Mouse (Mus musculus): ENCODE data around the gene Ascl2. TPM values are rescaled to one million over a fixed set of nuclear protein-coding genes. Genes with fewer than 3 reads are reported as not detected.

The Ascl2 gene
- polyA plus RNA-seq (2015; fragmentation: Nextera tagmentation; extraction: Ambion mirVana): 0.93 and 1.3 TPM in 2 replicates

- H3K27me3 ChIP-seq (replicated peaks; ENCODE audit: control insufficient read depth, insufficient read depth, low read length): peaks cover 41% of the 10 kb centered on the region
These were observed at the start of gene Ascl2 for GRCm38 (mm10) chr7:142968809-142969511. Gene Ascl2, minus strand, starts transcription at chr7:142969264.

DNA sequence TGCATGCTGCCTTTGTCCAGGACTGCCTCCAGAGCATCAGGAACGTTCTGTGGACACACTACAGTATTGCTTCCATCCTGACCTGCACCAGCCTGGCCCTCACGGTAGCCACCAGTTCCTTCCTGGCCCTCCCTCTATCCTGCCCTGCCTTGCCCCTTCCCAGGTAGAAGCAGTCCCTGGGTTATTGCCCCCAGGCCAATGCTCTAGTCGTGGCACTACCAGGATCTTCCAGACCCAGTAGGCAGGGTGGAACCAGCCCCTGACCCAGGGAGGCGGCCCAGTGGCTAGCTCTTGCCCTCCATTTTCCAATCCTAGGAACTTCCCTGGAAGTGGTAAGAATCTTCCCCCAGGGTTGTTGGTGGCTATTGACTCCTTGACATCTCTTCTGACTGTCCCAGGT, 48.1 kb upstream of the Ascl2 start:
- H3K27ac ChIP-seq (ENCODE audit: low read depth, low read length): no peak overlapping the region
- no peaks in the 10 kb centered on the region for H3K9me3 ChIP-seq (ENCODE audit: control insufficient read depth, low read length)
- peaks cover 21% of the 10 kb centered on the region for H3K4me1 ChIP-seq (ENCODE audit: control insufficient read depth, insufficient read depth, low read depth, low read length)

More at GRCm38 (mm10) chr7:142968809-142969511, at the start of gene Ascl2:
- H3K4me2 ChIP-seq (ENCODE audit: low read length): peak within 1 kb of the TSS; percentile 94
- H3K9me3 ChIP-seq (ENCODE audit: control insufficient read depth, low read length): no peaks in the 10 kb centered on the region
- H3K9ac ChIP-seq (ENCODE audit: low read depth, low read length): peak within 1 kb of the TSS; percentile 51
- WGBS: 1% methylated on average over 51 of the region's 51 CpGs
- ATAC-seq: peak; percentile 71
- H3K36me3 ChIP-seq (ENCODE audit: control insufficient read depth, insufficient read depth, low read length): no peaks in the 10 kb centered on the region
- H3K4me3 ChIP-seq (ENCODE audit: low read length): peak within 1 kb of the TSS; percentile 47
- H3K4me1 ChIP-seq (ENCODE audit: control insufficient read depth, insufficient read depth, low read depth, low read length): peaks cover 20% of the 10 kb centered on the region
- no peak within 1 kb of the TSS for H3K27ac ChIP-seq (ENCODE audit: low read depth, low read length)

DNA sequence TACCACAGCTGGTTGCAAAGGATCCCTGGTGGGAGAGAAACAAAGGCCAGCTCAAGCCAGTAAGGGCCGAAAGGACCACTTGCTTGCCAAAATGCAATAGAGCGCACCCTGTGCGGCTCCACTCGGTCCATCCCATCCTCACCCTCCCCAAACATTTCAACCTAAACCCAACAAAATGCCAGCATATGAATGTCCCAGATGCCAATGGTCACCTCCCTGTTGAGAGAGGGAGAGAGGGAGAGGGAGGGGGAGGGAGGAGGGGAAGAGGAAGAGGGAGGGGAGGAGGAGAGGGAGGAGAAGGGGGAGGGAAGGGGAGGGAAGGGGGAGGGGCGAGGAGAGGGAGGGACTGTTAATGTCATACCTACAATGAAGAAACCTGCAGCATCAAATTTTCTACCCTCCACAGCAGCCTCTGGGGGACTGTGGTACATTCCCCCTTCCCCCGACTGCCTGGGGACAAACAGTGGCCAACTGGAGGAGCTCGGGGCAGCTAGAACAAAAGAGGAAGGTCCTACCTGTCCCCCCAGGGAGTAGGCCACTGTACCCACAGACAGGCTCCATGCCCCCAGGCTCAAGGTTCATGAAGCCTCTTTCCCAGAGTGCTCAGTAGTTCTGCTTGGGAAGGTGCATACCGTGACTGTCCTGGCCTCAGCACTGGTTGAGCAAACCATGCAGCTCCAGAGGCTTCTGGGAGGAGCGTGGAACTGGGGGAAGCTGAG, 47.5 kb upstream of the Ascl2 start:
- Histone ChIP-seq H3K27ac (ENCODE audit: low read depth, low read length) (peak overlapping the region; percentile 65), H3K9me3 (ENCODE audit: control insufficient read depth, low read length) (no peaks in the 10 kb centered on the region), H3K27me3 (replicated peaks; ENCODE audit: control insufficient read depth, insufficient read depth, low read length) (no peaks in the 10 kb centered on the region), H3K4me3 (ENCODE audit: low read length) (no peak overlapping the region), H3K36me3 (ENCODE audit: control insufficient read depth, insufficient read depth, low read length) (no peaks in the 10 kb centered on the region), H3K9ac (ENCODE audit: low read depth, low read length) (no peak overlapping the region), H3K4me2 (ENCODE audit: low read length) (peak overlapping the region; percentile 14; the same call in 1 of the 2 replicates), H3K4me1 (ENCODE audit: control insufficient read depth, insufficient read depth, low read depth, low read length) (peaks cover 21% of the 10 kb centered on the region)
- ATAC-seq: peak; percentile 47
- WGBS: 24% methylated on average over 9 of the region's 9 CpGs

More for the DNA sequence above, 48.1 kb upstream of the Ascl2 start:
- WGBS: 70% methylated on average over 4 of the region's 4 CpGs
- Histone ChIP-seq H3K9ac (ENCODE audit: low read depth, low read length) (no peak overlapping the region), H3K27me3 (replicated peaks; ENCODE audit: control insufficient read depth, insufficient read depth, low read length) (no peaks in the 10 kb centered on the region), H3K4me2 (ENCODE audit: low read length) (no peak overlapping the region), H3K4me3 (ENCODE audit: low read length) (no peak overlapping the region), H3K36me3 (ENCODE audit: control insufficient read depth, insufficient read depth, low read length) (no peaks in the 10 kb centered on the region)
- no peak for ATAC-seq

DNA sequence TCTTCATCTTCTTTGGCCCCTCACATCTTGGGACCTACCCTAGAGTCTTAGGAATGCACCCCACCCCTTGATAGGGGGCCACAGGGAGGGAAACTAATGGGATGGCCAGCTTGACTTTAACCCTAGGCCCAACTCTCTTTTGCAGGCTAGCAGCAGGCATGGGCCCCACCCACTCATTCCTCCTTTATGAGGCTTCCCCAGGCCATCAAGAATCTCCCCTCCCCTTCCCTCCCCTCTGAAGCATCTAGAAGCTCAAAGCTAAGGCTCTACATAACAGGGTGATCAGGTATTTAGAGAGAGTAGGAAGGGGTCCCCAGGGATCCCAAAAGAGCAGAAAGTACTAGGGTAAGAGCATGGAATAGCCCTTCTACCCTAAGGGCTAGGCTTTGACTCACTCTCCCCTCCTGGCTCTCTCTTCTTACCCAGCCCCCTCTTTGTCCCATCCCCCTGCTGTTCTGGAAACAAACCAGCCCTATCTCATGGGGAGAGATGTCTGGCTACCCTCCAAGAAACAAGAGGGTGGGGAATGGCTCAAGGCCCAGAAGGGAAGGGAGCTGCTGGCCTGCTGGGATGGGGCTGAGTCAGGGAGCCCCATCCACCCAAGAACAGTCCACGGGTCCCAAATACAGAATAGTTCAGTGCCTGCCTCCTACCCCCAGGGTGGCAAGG, 46.8 kb upstream of the Ascl2 start:
- Histone ChIP-seq H3K4me2 (ENCODE audit: low read length) (peak overlapping the region; percentile 14; the same call in 1 of the 2 replicates), H3K27me3 (replicated peaks; ENCODE audit: control insufficient read depth, insufficient read depth, low read length) (no peaks in the 10 kb centered on the region), H3K9me3 (ENCODE audit: control insufficient read depth, low read length) (no peaks in the 10 kb centered on the region), H3K4me3 (ENCODE audit: low read length) (no peak overlapping the region), H3K4me1 (ENCODE audit: control insufficient read depth, insufficient read depth, low read depth, low read length) (peaks cover 21% of the 10 kb centered on the region), H3K9ac (ENCODE audit: low read depth, low read length) (no peak overlapping the region), H3K27ac (ENCODE audit: low read depth, low read length) (peak overlapping the region; percentile 65), H3K36me3 (ENCODE audit: control insufficient read depth, insufficient read depth, low read length) (no peaks in the 10 kb centered on the region)
- ATAC-seq: peak; percentile 72
- WGBS: 6% methylated on average over 1 of the region's 1 CpGs

- Histone ChIP-seq H3K27ac (ENCODE audit: low read depth, low read length) (no peak overlapping the region), H3K4me3 (ENCODE audit: low read length) (no peak overlapping the region), H3K9me3 (ENCODE audit: control insufficient read depth, low read length) (no peaks in the 10 kb centered on the region), H3K4me1 (ENCODE audit: control insufficient read depth, insufficient read depth, low read depth, low read length) (peaks cover 21% of the 10 kb centered on the region), H3K36me3 (ENCODE audit: control insufficient read depth, insufficient read depth, low read length) (no peaks in the 10 kb centered on the region), H3K4me2 (ENCODE audit: low read length) (no peak overlapping the region), H3K27me3 (replicated peaks; ENCODE audit: control insufficient read depth, insufficient read depth, low read length) (no peaks in the 10 kb centered on the region), H3K9ac (ENCODE audit: low read depth, low read length) (no peak overlapping the region)
- ATAC-seq: no peak
- WGBS: 80% methylated on average over 7 of the region's 7 CpGs
These were observed 46.0 kb upstream of the Ascl2 start for GRCm38 (mm10) chr7:143014862-143015659.

DNA sequence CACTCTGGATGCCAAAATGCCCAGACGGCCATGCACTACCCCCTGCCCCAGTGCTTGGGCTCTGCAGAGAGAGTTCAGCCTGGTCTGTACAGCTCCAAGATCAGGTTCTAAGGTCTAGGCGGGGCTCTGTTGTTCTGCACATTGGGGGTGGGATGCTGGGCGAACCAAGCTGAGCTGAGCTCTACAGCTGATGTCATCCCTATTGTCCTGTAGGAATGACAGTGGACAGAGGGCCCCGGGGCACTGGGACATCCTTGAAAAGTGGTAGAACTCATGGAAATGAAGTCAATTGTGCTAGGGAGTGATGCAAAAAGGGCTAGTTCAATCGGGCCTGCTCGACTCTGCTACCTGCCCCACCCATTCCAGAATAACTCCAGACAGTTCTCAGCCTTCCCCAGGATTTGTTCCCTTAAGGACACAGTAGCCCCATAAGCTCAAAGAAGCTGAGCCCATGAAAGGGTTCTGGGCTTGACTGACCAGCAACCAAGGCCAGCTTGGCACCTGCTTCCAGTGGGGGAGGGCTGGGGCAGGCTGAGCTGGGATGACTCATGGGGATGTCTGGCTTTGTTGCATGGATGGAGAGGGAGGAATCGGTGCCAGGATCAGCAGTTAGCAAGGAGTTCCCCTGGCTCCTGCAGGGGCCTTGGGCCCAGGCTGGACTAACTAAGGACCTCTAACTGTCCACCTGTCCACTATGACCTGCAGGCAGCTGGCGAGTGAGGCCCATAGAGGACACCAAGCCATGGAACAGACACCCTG, 44.5 kb upstream of the Ascl2 start:
- Histone ChIP-seq H3K36me3 (ENCODE audit: control insufficient read depth, insufficient read depth, low read length) (no peaks in the 10 kb centered on the region), H3K27me3 (replicated peaks; ENCODE audit: control insufficient read depth, insufficient read depth, low read length) (no peaks in the 10 kb centered on the region), H3K4me3 (ENCODE audit: low read length) (no peak overlapping the region), H3K4me1 (ENCODE audit: control insufficient read depth, insufficient read depth, low read depth, low read length) (peaks cover 21% of the 10 kb centered on the region), H3K9ac (ENCODE audit: low read depth, low read length) (no peak overlapping the region), H3K9me3 (ENCODE audit: control insufficient read depth, low read length) (no peaks in the 10 kb centered on the region), H3K27ac (ENCODE audit: low read depth, low read length) (peak overlapping the region; percentile 9), H3K4me2 (ENCODE audit: low read length) (no peak overlapping the region)
- 0 out of 2 replicates have a peak, but pooled peaks have one; percentile 23 for ATAC-seq
- 67% methylated on average over 8 of the region's 8 CpGs for WGBS

GRCm38 (mm10) chr7:143012230-143012875, 43.3 kb upstream of the Ascl2 start:
- H3K36me3 ChIP-seq (ENCODE audit: control insufficient read depth, insufficient read depth, low read length): no peaks in the 10 kb centered on the region
- no peaks in the 10 kb centered on the region for H3K27me3 ChIP-seq (replicated peaks; ENCODE audit: control insufficient read depth, insufficient read depth, low read length)
- ATAC-seq: no peak
- H3K9me3 ChIP-seq (ENCODE audit: control insufficient read depth, low read length): no peaks in the 10 kb centered on the region
- no peak overlapping the region for H3K4me3 ChIP-seq (ENCODE audit: low read length)
- H3K4me1 ChIP-seq (ENCODE audit: control insufficient read depth, insufficient read depth, low read depth, low read length): peaks cover 29% of the 10 kb centered on the region
- no peak overlapping the region for H3K4me2 ChIP-seq (ENCODE audit: low read length)
- H3K27ac ChIP-seq (ENCODE audit: low read depth, low read length): peak overlapping the region; percentile 21; the same call in 1 of the 2 replicates
- 50% methylated on average over 5 of the region's 5 CpGs for WGBS
- no peak overlapping the region for H3K9ac ChIP-seq (ENCODE audit: low read depth, low read length)

- Histone ChIP-seq H3K36me3 (ENCODE audit: control insufficient read depth, insufficient read depth, low read length) (no peaks in the 10 kb centered on the region), H3K9me3 (ENCODE audit: control insufficient read depth, low read length) (no peaks in the 10 kb centered on the region), H3K27ac (ENCODE audit: low read depth, low read length) (no peak overlapping the region), H3K27me3 (replicated peaks; ENCODE audit: control insufficient read depth, insufficient read depth, low read length) (no peaks in the 10 kb centered on the region), H3K9ac (ENCODE audit: low read depth, low read length) (no peak overlapping the region), H3K4me1 (ENCODE audit: control insufficient read depth, insufficient read depth, low read depth, low read length) (peaks cover 27% of the 10 kb centered on the region), H3K4me2 (ENCODE audit: low read length) (no peak overlapping the region), H3K4me3 (ENCODE audit: low read length) (no peak overlapping the region)
- ATAC-seq: no peak
- 79% methylated on average over 1 of the region's 1 CpGs for WGBS
These were observed 42.2 kb upstream of the Ascl2 start for GRCm38 (mm10) chr7:143011226-143011625.
